Mouse (Mus musculus) thymus, adult 2 months (tissue): ENCODE measurements around the gene Sfxn3.

Source experiments
- CTCF ChIP-seq: fragments of 200-500 bp; IDR thresholded peaks from 2 replicates; pipeline ENCODE4 v1.5.1; 2012; ENCODE audit warnings: mild to moderate bottlenecking, control low read depth, low read length, moderate library complexity, borderline replicate concordance; ENCODE audit not compliant: control insufficient read depth, poor library complexity, insufficient read depth; ENCODE audit errors: extremely low read depth
- POLR2A ChIP-seq: fragments of 200-500 bp; IDR thresholded peaks from 2 replicates; pipeline ENCODE4 v1.6.1; 2012; ENCODE audit warnings: mild to moderate bottlenecking, low read length, control low read depth, moderate library complexity; ENCODE audit not compliant: control insufficient read depth, poor library complexity, insufficient read depth; ENCODE audit errors: extremely low read depth

DNA sequence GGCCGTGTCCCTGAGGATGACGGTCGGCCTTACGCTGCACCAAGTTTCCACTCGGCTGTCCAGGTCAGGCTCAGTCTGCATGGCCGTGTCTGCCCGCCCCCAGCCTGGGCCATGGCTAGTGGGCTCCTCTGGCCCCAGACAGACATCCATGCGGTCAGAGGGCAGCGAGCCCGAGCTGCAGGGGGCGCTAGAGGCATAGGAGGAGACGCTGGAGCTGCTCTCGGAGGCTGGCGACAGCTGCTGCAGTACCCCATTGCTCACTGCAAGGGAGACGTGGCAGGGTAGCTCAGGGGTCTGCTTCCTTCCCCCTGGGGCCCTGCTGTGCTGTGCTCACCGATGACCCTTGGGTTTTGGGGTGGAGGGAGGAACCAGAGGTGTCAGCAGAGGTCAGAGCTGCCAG, 10.4 kb upstream of the Sfxn3 start:
- TF ChIP-seq POLR2A (no peak), CTCF (peak; percentile 45; the same call in 1 of the 2 replicates)
